Mouse (Mus musculus) CD4-positive, CD25-positive, alpha-beta regulatory T cell, adult 2 months (primary cell): ENCODE measurements at regions not wholly inside any gene's neighbourhood (a gene's known extent, or its start where the extent isn't known, plus 50 kb on each side); places are given as distances from the start of the nearest gene placed in this dataset.

Experiments used
- DNase-seq: peaks from one replicate; pipeline ENCODE4 v3.0.0-alpha.2; 2012; ENCODE audit warnings: low read depth, low spot score

- DNase-seq: no peak
Observed at GRCm38 (mm10) chr11:114439314-114439713, 229.0 kb upstream of the Rpl38 start.

- DNase-seq: no peak
Observed at GRCm38 (mm10) chr11:114435788-114436187, 232.5 kb upstream of the Rpl38 start.

- DNase-seq: no peak
Observed at GRCm38 (mm10) chr11:114433561-114433960, 234.8 kb upstream of the Rpl38 start.

- no peak for DNase-seq
Observed at GRCm38 (mm10) chr11:114425447-114425846, 242.9 kb upstream of the Rpl38 start.

- no peak for DNase-seq
Observed at GRCm38 (mm10) chr11:114423322-114423721, 245.0 kb upstream of the Rpl38 start.

GRCm38 (mm10) chr11:114419002-114419401, 249.3 kb upstream of the Rpl38 start:
- DNase-seq: no peak

GRCm38 (mm10) chr11:114416168-114416567, 252.2 kb upstream of the Rpl38 start:
- peak; percentile 10 for DNase-seq

- DNase-seq: no peak
Observed at GRCm38 (mm10) chr11:114404401-114404800, 263.9 kb upstream of the Rpl38 start.

- no peak for DNase-seq
Observed at GRCm38 (mm10) chr11:114402556-114403320, 265.6 kb upstream of the Rpl38 start.

GRCm38 (mm10) chr11:114400701-114401100, 267.6 kb upstream of the Rpl38 start:
- no peak for DNase-seq

GRCm38 (mm10) chr11:114392161-114392560, 276.2 kb upstream of the Rpl38 start:
- DNase-seq: no peak

- DNase-seq: no peak
Observed at GRCm38 (mm10) chr11:114391553-114391952, 276.8 kb upstream of the Rpl38 start.

GRCm38 (mm10) chr11:114387091-114387490, 281.2 kb upstream of the Rpl38 start:
- DNase-seq: no peak

- DNase-seq: no peak
Observed at GRCm38 (mm10) chr11:114379411-114379824, 288.9 kb upstream of the Rpl38 start.

- no peak for DNase-seq
Observed at GRCm38 (mm10) chr11:114375921-114376320, 292.4 kb upstream of the Rpl38 start.

- no peak for DNase-seq
Observed at GRCm38 (mm10) chr11:114370708-114371107, 297.6 kb upstream of the Rpl38 start.

GRCm38 (mm10) chr11:114367779-114368178, 300.5 kb upstream of the Rpl38 start:
- DNase-seq: no peak

GRCm38 (mm10) chr11:114360946-114361345, 294.1 kb upstream of the Sdk2 start:
- no peak for DNase-seq

GRCm38 (mm10) chr11:114360321-114360720, 293.5 kb upstream of the Sdk2 start:
- DNase-seq: no peak

GRCm38 (mm10) chr11:114352146-114352795, 285.4 kb upstream of the Sdk2 start:
- DNase-seq: no peak

GRCm38 (mm10) chr11:114336839-114337484, 270.1 kb upstream of the Sdk2 start:
- DNase-seq: no peak

GRCm38 (mm10) chr11:114335950-114336838, 269.3 kb upstream of the Sdk2 start:
- no peak for DNase-seq
